Mouse (Mus musculus) hindbrain, postnatal 0 days (tissue): ENCODE results near the gene Tpk1. TPM values are rescaled to one million over a fixed set of nuclear protein-coding genes. Genes with fewer than 3 reads are reported as not detected.

Experiments
- ATAC-seq: fragments of 200-750 bp; cut with Nextera tagmentation; 2 replicates; pipeline ENCODE4 v1.8.0; 2017; ENCODE audit warnings: mild to moderate bottlenecking, moderate TSS enrichment, moderate library complexity
- DNase-seq: peaks from one replicate; pipeline ENCODE4 v3.0.0-alpha.2; 2015; ENCODE audit warnings: low spot score
- H3K27ac ChIP-seq: fragments of 300-500 bp; sonication (generic); 2 replicates; pipeline ENCODE4 v1.5.1; 2014; ENCODE audit warnings: mild to moderate bottlenecking
- H3K27me3 ChIP-seq: fragments of 300-500 bp; sonication (generic); 2 replicates; pipeline ENCODE4 v1.6.1; 2014; ENCODE audit warnings: low read length, mixed read lengths; ENCODE audit not compliant: insufficient read depth
- H3K36me3 ChIP-seq: fragments of 300-500 bp; sonication (generic); 2 replicates; pipeline ENCODE4 v1.6.1; 2014; ENCODE audit warnings: low read length, mixed read lengths; ENCODE audit not compliant: insufficient read depth
- H3K4me1 ChIP-seq: fragments of 300-500 bp; sonication (generic); 2 replicates; pipeline ENCODE4 v1.6.1; 2014; ENCODE audit warnings: antibody characterized with exemption, low read length, mixed read lengths; ENCODE audit not compliant: insufficient read depth
- H3K4me2 ChIP-seq: fragments of 300-500 bp; sonication (generic); 2 replicates; pipeline ENCODE4 v1.6.1; 2014; ENCODE audit warnings: low read depth, mild to moderate bottlenecking, low read length, moderate library complexity, mixed read lengths
- H3K4me3 ChIP-seq: fragments of 300-500 bp; sonication (generic); 2 replicates; pipeline ENCODE4 v1.5.1; 2014; ENCODE audit warnings: low read length
- H3K9ac ChIP-seq: fragments of 300-500 bp; sonication (generic); replicated peaks from 2 replicates; pipeline ENCODE4 v1.6.1; 2014; ENCODE audit warnings: mild to moderate bottlenecking, low read length, moderate library complexity, mixed read lengths
- H3K9me3 ChIP-seq: fragments of 300-500 bp; sonication (generic); 2 replicates; pipeline ENCODE4 v1.6.1; 2016; ENCODE audit warnings: low read length, mixed read lengths
- CTCF ChIP-seq: IDR thresholded peaks from 2 replicates; pipeline ENCODE4 v1.5.1; 2016; ENCODE audit warnings: antibody characterized with exemption, control low read depth, low read depth
- WGBS: fragments of 180-500 bp; shearing (Covaris S2); extraction: QIAGEN DNeasy Blood & Tissue Kit; methylation state at CpG from one replicate; pipeline ENCODE4 v1.1.7; 2014; 5-methylcytosine and 5-hydroxymethylcytosine counted together
- polyA plus RNA-seq: library from polyadenylated mRNA; unstranded; fragments of >200 nt; fragmentation: Nextera tagmentation; extraction: Ambion mirVana; gene quantifications from 2 replicates; pipeline ENCODE4 v1.2.1, GENCODE M21; 2015
- total RNA-seq: library from RNA; depleted of rRNA; stranded (reverse); fragments of >200 nt; gene quantifications from 2 replicates; pipeline ENCODE4 v1.2.3, GENCODE M21; 2014

The Tpk1 gene
- total and polyA plus RNA-seq, 2 experiments from 2014 or later: 5.5 to 6.1 TPM

GRCm38 (mm10) chr6:43384304-43384703 lies 281.8 kb downstream of the Tpk1 start:
- no peaks in the 10 kb centered on the region for H3K27me3 ChIP-seq
- no peak for ATAC-seq
- no peak for TF ChIP-seq CTCF
- no peaks in the 10 kb centered on the region for H3K9me3 ChIP-seq
- H3K9ac ChIP-seq: no peak overlapping the region
- H3K36me3 ChIP-seq: no peaks in the 10 kb centered on the region
- WGBS: 64% methylated on average over 3 of the region's 3 CpGs
- no peak for DNase-seq
- H3K4me1 ChIP-seq: no peaks in the 10 kb centered on the region
- no peak overlapping the region for H3K4me3 ChIP-seq
- H3K27ac ChIP-seq: no peak overlapping the region
- no peak overlapping the region for H3K4me2 ChIP-seq

GRCm38 (mm10) chr6:43382750-43383149 lies 283.3 kb downstream of the Tpk1 start:
- WGBS: 86% methylated on average over 3 of the region's 3 CpGs

GRCm38 (mm10) chr6:43382284-43382683 lies 283.8 kb downstream of the Tpk1 start:
- ATAC-seq: no peak
- Histone ChIP-seq H3K9ac (no peak overlapping the region), H3K4me1 (no peaks in the 10 kb centered on the region), H3K4me3 (no peak overlapping the region), H3K9me3 (no peaks in the 10 kb centered on the region), H3K36me3 (no peaks in the 10 kb centered on the region), H3K27ac (no peak overlapping the region), H3K4me2 (no peak overlapping the region), H3K27me3 (no peaks in the 10 kb centered on the region)
- WGBS: 88% methylated on average over 3 of the region's 3 CpGs
- no peak for DNase-seq
- no peak for TF ChIP-seq CTCF

More at GRCm38 (mm10) chr6:43382750-43383149, 283.3 kb downstream of the Tpk1 start:
- no peak for TF ChIP-seq CTCF
- Histone ChIP-seq H3K27ac (no peak overlapping the region), H3K27me3 (no peaks in the 10 kb centered on the region), H3K36me3 (no peaks in the 10 kb centered on the region), H3K4me2 (no peak overlapping the region), H3K4me3 (no peak overlapping the region), H3K9ac (no peak overlapping the region), H3K9me3 (no peaks in the 10 kb centered on the region), H3K4me1 (no peaks in the 10 kb centered on the region)
- ATAC-seq: no peak
- DNase-seq: no peak

- no peaks in the 10 kb centered on the region for H3K36me3 ChIP-seq
- no peaks in the 10 kb centered on the region for H3K27me3 ChIP-seq
- no peak overlapping the region for H3K9ac ChIP-seq
- TF ChIP-seq CTCF: no peak
- H3K9me3 ChIP-seq: no peaks in the 10 kb centered on the region
- H3K4me1 ChIP-seq: no peaks in the 10 kb centered on the region
- no peak overlapping the region for H3K4me2 ChIP-seq
- no peak overlapping the region for H3K4me3 ChIP-seq
- no peak for DNase-seq
- WGBS: 87% methylated on average over 5 of the region's 5 CpGs
- H3K27ac ChIP-seq: no peak overlapping the region
- no peak for ATAC-seq
Observed at GRCm38 (mm10) chr6:43373206-43373605, 292.9 kb downstream of the Tpk1 start.

GRCm38 (mm10) chr6:43367434-43367945 lies 298.6 kb downstream of the Tpk1 start:
- WGBS: 60% methylated on average over 1 of the region's 1 CpGs

GRCm38 (mm10) chr6:43366952-43367351 lies 299.1 kb downstream of the Tpk1 start:
- Histone ChIP-seq H3K9ac (no peak overlapping the region), H3K4me2 (no peak overlapping the region), H3K4me3 (no peak overlapping the region), H3K4me1 (no peaks in the 10 kb centered on the region), H3K27ac (no peak overlapping the region), H3K27me3 (no peaks in the 10 kb centered on the region), H3K36me3 (no peaks in the 10 kb centered on the region), H3K9me3 (no peaks in the 10 kb centered on the region)
- no peak for TF ChIP-seq CTCF
- ATAC-seq (no peak), DNase-seq (no peak)
- 63% methylated on average over 2 of the region's 2 CpGs for WGBS

More at GRCm38 (mm10) chr6:43367434-43367945, 298.6 kb downstream of the Tpk1 start:
- no peak for DNase-seq
- no peak for TF ChIP-seq CTCF
- Histone ChIP-seq H3K36me3 (no peaks in the 10 kb centered on the region), H3K9me3 (no peaks in the 10 kb centered on the region), H3K4me1 (no peaks in the 10 kb centered on the region), H3K4me3 (no peak overlapping the region), H3K27me3 (no peaks in the 10 kb centered on the region), H3K9ac (no peak overlapping the region), H3K4me2 (no peak overlapping the region), H3K27ac (no peak overlapping the region)
- ATAC-seq: no peak

GRCm38 (mm10) chr6:43363917-43364316 lies 302.2 kb downstream of the Tpk1 start:
- Histone ChIP-seq H3K27ac (no peak overlapping the region), H3K4me3 (no peak overlapping the region), H3K4me2 (no peak overlapping the region), H3K27me3 (no peaks in the 10 kb centered on the region), H3K36me3 (no peaks in the 10 kb centered on the region), H3K9ac (no peak overlapping the region), H3K4me1 (no peaks in the 10 kb centered on the region), H3K9me3 (no peaks in the 10 kb centered on the region)
- no peak for TF ChIP-seq CTCF
- ATAC-seq (no peak), DNase-seq (no peak)
- WGBS: 91% methylated on average over 3 of the region's 3 CpGs
